ENCODE assay signal across 19 mouse cellular contexts in genomic region chr3:135327176-135327575, GRCm38 (mm10). TPM values are rescaled to one million over a fixed set of nuclear protein-coding genes. Genes with fewer than 3 reads are reported as not detected.
"Had no signal": no experiment of that assay in that cellular context is flagged by ENCODE, and none has a peak within 500 bp of the region (broad histone marks: within the 10 kb centered on the region; RNA-seq: fewer than 3 reads in every experiment).

No protein-coding gene starts in this region.

- H3K4me1 ChIP-seq: limb, embryonic 12.5 days; limb, embryonic 15.5 days; liver, embryonic 13.5 days; megakaryocyte, embryonic 14.5 days had no signal

- H3K27ac ChIP-seq: limb, embryonic 12.5 days; limb, embryonic 15.5 days; liver, embryonic 13.5 days; midbrain, embryonic 10.5 days; midbrain, embryonic 13.5 days; neural tube, embryonic 13.5 days had no signal

- DNase-seq: kidney, adult 11 months; kidney, adult 9 months; left cerebral cortex, postnatal 4 days; liver, embryonic 13.5 days; lung, embryonic 14.5 days; retina, postnatal 1 day; thymus, adult 18-20 months had no signal

- H3K4me3 ChIP-seq: limb, embryonic 12.5 days; limb, embryonic 15.5 days; liver, embryonic 13.5 days; megakaryocyte, embryonic 14.5 days; midbrain, embryonic 10.5 days; midbrain, embryonic 13.5 days; myocyte; neural tube, embryonic 13.5 days had no signal

- H3K36me3 ChIP-seq: limb, embryonic 12.5 days; limb, embryonic 15.5 days; liver, embryonic 13.5 days; midbrain, embryonic 10.5 days; midbrain, embryonic 13.5 days; neural tube, embryonic 13.5 days had no signal

- H3K27me3 ChIP-seq: limb, embryonic 12.5 days; limb, embryonic 15.5 days; liver, embryonic 13.5 days; midbrain, embryonic 13.5 days; neural tube, embryonic 13.5 days had no signal

RNA-seq across cellular contexts. Expression of gene Slc9b2, which starts 19.7 kb away (rescaled TPM):
- total RNA-seq: monocyte, adult 5-6 weeks had no signal
- polyA plus RNA-seq: small intestine, adult 2 months had no signal

RNA-seq across cellular contexts. Expression of gene Slc9b1, which starts 20.7 kb away (rescaled TPM):
- total RNA-seq: neutrophil, adult 5-6 weeks had no signal
- polyA plus RNA-seq: limb, embryonic 15.5 days; liver, embryonic 13.5 days; liver, embryonic 16.5 days; myocyte; neural tube, embryonic 13.5 days; small intestine, adult 2 months; spleen, adult 2 months had no signal

RNA-seq across cellular contexts. Expression of gene Bdh2, which starts 46.2 kb away (rescaled TPM):
- total RNA-seq: monocyte, adult 5-6 weeks; neutrophil, adult 5-6 weeks had no signal
